Mouse (Mus musculus): Measurements from ENCODE around the gene Clic4. TPM values are rescaled to one million over a fixed set of nuclear protein-coding genes. Genes with fewer than 3 reads are reported as not detected.

Clic4 gene
- total RNA-seq (2022), result 100 to 1,000 TPM; 236 to 258 (median 249) TPM

- peak; percentile 98 for DNase-seq (ENCODE audit: low spot score)
These were observed at the start of gene Clic4 for GRCm38 (mm10) chr4:135272640-135273306. TSS of gene Clic4 (minus strand) at chr4:135272814.

GRCm38 (mm10) chr4:135317966-135318365, 45.4 kb upstream of the Clic4 start:
- peak; percentile 81 for DNase-seq (ENCODE audit: low spot score)

GRCm38 (mm10) chr4:135317539-135317938, 44.9 kb upstream of the Clic4 start:
- DNase-seq (ENCODE audit: low spot score), result no peak

- no peak for DNase-seq (ENCODE audit: low spot score)
These were observed 42.7 kb upstream of the Clic4 start for GRCm38 (mm10) chr4:135315287-135315686.

GRCm38 (mm10) chr4:135314419-135314832, 41.8 kb upstream of the Clic4 start:
- DNase-seq (ENCODE audit: low spot score), result peak; percentile 21

GRCm38 (mm10) chr4:135313761-135314241, 41.2 kb upstream of the Clic4 start:
- DNase-seq (ENCODE audit: low spot score), result peak; percentile 70

- peak; percentile 81 for DNase-seq (ENCODE audit: low spot score)
These were observed 40.6 kb upstream of the Clic4 start for GRCm38 (mm10) chr4:135313111-135313691.

- DNase-seq (ENCODE audit: low spot score), result peak; percentile 86
These were observed 40.1 kb upstream of the Clic4 start for GRCm38 (mm10) chr4:135312706-135313105.

GRCm38 (mm10) chr4:135310371-135310770, 37.8 kb upstream of the Clic4 start:
- DNase-seq (ENCODE audit: low spot score), result no peak

- DNase-seq (ENCODE audit: low spot score), result no peak
These were observed 37.1 kb upstream of the Clic4 start for GRCm38 (mm10) chr4:135309726-135310125.

- no peak for DNase-seq (ENCODE audit: low spot score)
These were observed 36.6 kb upstream of the Clic4 start for GRCm38 (mm10) chr4:135309112-135309659.

GRCm38 (mm10) chr4:135306971-135307632, 34.5 kb upstream of the Clic4 start:
- DNase-seq (ENCODE audit: low spot score), result peak; percentile 65

- peak; percentile 74 for DNase-seq (ENCODE audit: low spot score)
These were observed 33.9 kb upstream of the Clic4 start for GRCm38 (mm10) chr4:135306533-135306932.

GRCm38 (mm10) chr4:135302261-135302660, 29.6 kb upstream of the Clic4 start:
- no peak for DNase-seq (ENCODE audit: low spot score)

- no peak for DNase-seq (ENCODE audit: low spot score)
These were observed 28.6 kb upstream of the Clic4 start for GRCm38 (mm10) chr4:135301166-135301565.

GRCm38 (mm10) chr4:135300248-135301041, 27.8 kb upstream of the Clic4 start:
- no peak for DNase-seq (ENCODE audit: low spot score)

GRCm38 (mm10) chr4:135298680-135299079, 26.1 kb upstream of the Clic4 start:
- DNase-seq (ENCODE audit: low spot score), result no peak

- no peak for DNase-seq (ENCODE audit: low spot score)
These were observed 25.4 kb upstream of the Clic4 start for GRCm38 (mm10) chr4:135297931-135298546.

GRCm38 (mm10) chr4:135297146-135297545, 24.5 kb upstream of the Clic4 start:
- no peak for DNase-seq (ENCODE audit: low spot score)

- DNase-seq (ENCODE audit: low spot score), result no peak
These were observed 24.0 kb upstream of the Clic4 start for GRCm38 (mm10) chr4:135296565-135296964.

- DNase-seq (ENCODE audit: low spot score), result no peak
These were observed 21.2 kb upstream of the Clic4 start for GRCm38 (mm10) chr4:135293813-135294212.

Data from heart, adult 8-10 months (tissue).